Mouse (Mus musculus): ENCODE measurements around the gene Prodh2. TPM values are rescaled to one million over a fixed set of nuclear protein-coding genes. Genes with fewer than 3 reads are reported as not detected.

The Prodh2 gene
- polyA plus RNA-seq (2015; fragmentation: Nextera tagmentation; extraction: Ambion mirVana), result not detected in 2 replicates

GRCm38 (mm10) chr7:30493401-30493931 lies at the start of gene Prodh2:
TSS of gene Prodh2 (plus strand) at chr7:30493622.
- Histone ChIP-seq H3K27ac (ENCODE audit: low read length) (no peak within 1 kb of the TSS), H3K9me3 (ENCODE audit: low read length) (no peaks in the 10 kb centered on the region), H3K9ac (replicated peaks; ENCODE audit: low read depth) (no peak within 1 kb of the TSS), H3K4me3 (ENCODE audit: low read depth, low read length) (no peak within 1 kb of the TSS), H3K36me3 (ENCODE audit: insufficient read depth, low read length) (no peaks in the 10 kb centered on the region), H3K4me1 (ENCODE audit: insufficient read depth, low read depth, low read length) (no peaks in the 10 kb centered on the region), H3K4me2 (replicated peaks; ENCODE audit: low read depth, low read length) (no peak within 1 kb of the TSS), H3K27me3 (replicated peaks; ENCODE audit: insufficient read depth, low read length) (no peaks in the 10 kb centered on the region)
- WGBS, result 51% methylated on average over 11 of the region's 11 CpGs
- DNase-seq (ENCODE audit: low spot score), result no peak
- no peak for ATAC-seq
- TF ChIP-seq CTCF (IDR thresholded peaks at IDR 0.05) (no peak), EP300 (IDR thresholded peaks at IDR 0.05) (no peak)

GRCm38 (mm10) chr7:30443696-30444095 lies 49.7 kb upstream of the Prodh2 start:
- H3K4me2 ChIP-seq (replicated peaks; ENCODE audit: low read depth, low read length), result peak overlapping the region; percentile 88; the same call in 1 of the 2 replicates
- ATAC-seq (no peak), DNase-seq (ENCODE audit: low spot score) (no peak)
- no peaks in the 10 kb centered on the region for H3K27me3 ChIP-seq (replicated peaks; ENCODE audit: insufficient read depth, low read length)
- WGBS, result 23% methylated on average over 9 of the region's 9 CpGs
- H3K36me3 ChIP-seq (ENCODE audit: insufficient read depth, low read length), result no peaks in the 10 kb centered on the region
- no peak overlapping the region for H3K9ac ChIP-seq (replicated peaks; ENCODE audit: low read depth)
- no peak overlapping the region for H3K27ac ChIP-seq (ENCODE audit: low read length)
- no peak overlapping the region for H3K4me3 ChIP-seq (ENCODE audit: low read depth, low read length)
- H3K4me1 ChIP-seq (ENCODE audit: insufficient read depth, low read depth, low read length), result no peaks in the 10 kb centered on the region
- TF ChIP-seq CTCF (IDR thresholded peaks at IDR 0.05) (no peak), EP300 (IDR thresholded peaks at IDR 0.05) (no peak)
- H3K9me3 ChIP-seq (ENCODE audit: low read length), result no peaks in the 10 kb centered on the region

GRCm38 (mm10) chr7:30444154-30444970 lies 49.1 kb upstream of the Prodh2 start:
- Histone ChIP-seq H3K4me1 (ENCODE audit: insufficient read depth, low read depth, low read length) (no peaks in the 10 kb centered on the region), H3K27ac (ENCODE audit: low read length) (no peak overlapping the region), H3K9ac (replicated peaks; ENCODE audit: low read depth) (0 out of 2 replicates have a peak overlapping the region, but pooled peaks have one; percentile 12), H3K9me3 (ENCODE audit: low read length) (no peaks in the 10 kb centered on the region), H3K27me3 (replicated peaks; ENCODE audit: insufficient read depth, low read length) (no peaks in the 10 kb centered on the region), H3K4me2 (replicated peaks; ENCODE audit: low read depth, low read length) (peak overlapping the region; percentile 88), H3K4me3 (ENCODE audit: low read depth, low read length) (peak overlapping the region; percentile 55; the same call in 1 of the 2 replicates), H3K36me3 (ENCODE audit: insufficient read depth, low read length) (no peaks in the 10 kb centered on the region)
- TF ChIP-seq EP300 (IDR thresholded peaks at IDR 0.05), result no peak
- no peak for TF ChIP-seq CTCF (IDR thresholded peaks at IDR 0.05)
- DNase-seq (ENCODE audit: low spot score), result no peak
- 0 out of 2 replicates have a peak, but pooled peaks have one; percentile 16 for ATAC-seq
- 1% methylated on average over 37 of the region's 38 CpGs for WGBS

- Histone ChIP-seq H3K9me3 (ENCODE audit: low read length) (no peaks in the 10 kb centered on the region), H3K4me1 (ENCODE audit: insufficient read depth, low read depth, low read length) (no peaks in the 10 kb centered on the region), H3K4me2 (replicated peaks; ENCODE audit: low read depth, low read length) (peak within 1 kb of the TSS; percentile 88), H3K27me3 (replicated peaks; ENCODE audit: insufficient read depth, low read length) (no peaks in the 10 kb centered on the region), H3K4me3 (ENCODE audit: low read depth, low read length) (peak within 1 kb of the TSS; percentile 55), H3K27ac (ENCODE audit: low read length) (no peak within 1 kb of the TSS), H3K9ac (replicated peaks; ENCODE audit: low read depth) (0 out of 2 replicates have a peak within 1 kb of the TSS, but pooled peaks have one; percentile 12), H3K36me3 (ENCODE audit: insufficient read depth, low read length) (no peaks in the 10 kb centered on the region)
- ATAC-seq (peak; percentile 76), DNase-seq (ENCODE audit: low spot score) (peak; percentile 26)
- 3% methylated on average over 34 of the region's 72 CpGs for WGBS
- TF ChIP-seq EP300 (IDR thresholded peaks at IDR 0.05), result no peak
Observed at GRCm38 (mm10) chr7:30444971-30445751, 48.3 kb upstream of the Prodh2 start, which contains the start of gene Aplp1. TSS of gene Aplp1 (minus strand) at chr7:30445535.

DNA sequence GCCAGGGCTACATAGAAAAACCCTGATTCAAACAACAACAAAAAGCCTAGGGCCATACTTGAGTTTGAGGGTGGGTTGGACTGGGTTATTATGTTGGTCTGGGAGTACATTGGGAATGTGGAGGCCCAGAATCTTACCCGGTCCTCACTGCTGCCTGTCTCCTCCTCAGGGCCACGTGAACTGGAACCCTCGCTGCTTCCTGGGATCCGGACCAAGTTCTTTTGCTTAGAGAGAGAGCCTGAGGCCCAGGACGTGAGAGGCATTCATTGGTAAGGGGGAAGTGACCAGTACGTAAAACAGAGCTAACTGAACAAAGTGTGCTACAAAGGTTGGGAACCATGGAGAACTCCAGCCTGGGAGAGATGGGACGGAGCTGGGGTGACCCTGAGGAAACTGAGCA lies 43.2 kb upstream of the Prodh2 start:
- DNase-seq (ENCODE audit: low spot score) (no peak), ATAC-seq (no peak)
- no peaks in the 10 kb centered on the region for H3K4me1 ChIP-seq (ENCODE audit: insufficient read depth, low read depth, low read length)
- TF ChIP-seq EP300 (IDR thresholded peaks at IDR 0.05), result no peak
- no peak for TF ChIP-seq CTCF (IDR thresholded peaks at IDR 0.05)
- H3K27ac ChIP-seq (ENCODE audit: low read length), result no peak overlapping the region
- 66% methylated on average over 7 of the region's 7 CpGs for WGBS
- H3K4me3 ChIP-seq (ENCODE audit: low read depth, low read length), result no peak overlapping the region
- no peaks in the 10 kb centered on the region for H3K9me3 ChIP-seq (ENCODE audit: low read length)
- H3K4me2 ChIP-seq (replicated peaks; ENCODE audit: low read depth, low read length), result no peak overlapping the region
- peaks cover 19% of the 10 kb centered on the region; the same call in 1 of the 2 replicates for H3K27me3 ChIP-seq (replicated peaks; ENCODE audit: insufficient read depth, low read length)
- no peaks in the 10 kb centered on the region for H3K36me3 ChIP-seq (ENCODE audit: insufficient read depth, low read length)
- H3K9ac ChIP-seq (replicated peaks; ENCODE audit: low read depth), result no peak overlapping the region

GRCm38 (mm10) chr7:30453327-30453726 lies 40.1 kb upstream of the Prodh2 start:
- H3K27ac ChIP-seq (ENCODE audit: low read length), result no peak overlapping the region
- DNase-seq (ENCODE audit: low spot score), result no peak
- no peaks in the 10 kb centered on the region for H3K9me3 ChIP-seq (ENCODE audit: low read length)
- no peaks in the 10 kb centered on the region for H3K36me3 ChIP-seq (ENCODE audit: insufficient read depth, low read length)
- TF ChIP-seq CTCF (IDR thresholded peaks at IDR 0.05), result no peak
- TF ChIP-seq EP300 (IDR thresholded peaks at IDR 0.05), result no peak
- no peak overlapping the region for H3K4me3 ChIP-seq (ENCODE audit: low read depth, low read length)
- H3K4me2 ChIP-seq (replicated peaks; ENCODE audit: low read depth, low read length), result no peak overlapping the region
- H3K9ac ChIP-seq (replicated peaks; ENCODE audit: low read depth), result no peak overlapping the region
- ATAC-seq, result no peak
- 13% methylated on average over 25 of the region's 25 CpGs for WGBS
- H3K27me3 ChIP-seq (replicated peaks; ENCODE audit: insufficient read depth, low read length), result peaks cover 41% of the 10 kb centered on the region
- H3K4me1 ChIP-seq (ENCODE audit: insufficient read depth, low read depth, low read length), result no peaks in the 10 kb centered on the region
